Mouse (Mus musculus) adrenal gland, adult (tissue): ENCODE data around the gene Gm266.

Experiments
- DNase-seq, 2 experiments: peaks; one replicate each; pipeline ENCODE4 v3.0.0; 2022 to 2023; ENCODE audit warnings: low spot score in 1 of 2; ENCODE audit not compliant: inconsistent age in 2 of 2

The Gm266 gene

DNA sequence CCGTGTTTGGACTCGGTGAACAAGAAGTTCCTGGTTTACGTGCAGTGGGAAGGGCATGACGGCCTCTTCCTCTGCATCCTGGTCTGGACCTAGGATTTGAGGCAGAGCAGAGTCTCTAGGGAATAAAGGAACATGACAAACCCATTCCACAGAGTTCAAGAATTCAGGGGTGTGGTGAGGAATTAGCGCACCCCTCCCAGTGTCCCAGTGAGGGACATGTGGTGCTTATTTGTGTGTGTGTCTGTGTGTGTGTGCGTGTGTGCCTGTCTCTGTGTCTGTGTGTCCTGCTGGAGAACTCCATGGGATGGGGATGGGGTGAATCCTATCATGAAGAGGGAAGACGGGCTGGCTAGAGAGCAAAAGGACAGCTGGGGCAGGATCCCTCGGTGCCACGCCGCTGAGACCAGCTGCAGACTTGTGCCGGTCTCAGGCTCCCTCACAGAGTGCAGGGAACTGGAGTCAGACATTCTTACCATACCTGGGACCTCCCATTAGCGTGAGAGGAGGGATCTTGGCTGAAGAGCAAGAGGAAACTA is 30.2 kb downstream of the Gm266 start:
- peak in 1 of 2 experiments; percentile 38 for DNase-seq

GRCm38 (mm10) chr12:111454543-111455280 is 30.9 kb downstream of the Gm266 start:
- peak in 1 of 2 experiments; percentile 42 for DNase-seq

DNA sequence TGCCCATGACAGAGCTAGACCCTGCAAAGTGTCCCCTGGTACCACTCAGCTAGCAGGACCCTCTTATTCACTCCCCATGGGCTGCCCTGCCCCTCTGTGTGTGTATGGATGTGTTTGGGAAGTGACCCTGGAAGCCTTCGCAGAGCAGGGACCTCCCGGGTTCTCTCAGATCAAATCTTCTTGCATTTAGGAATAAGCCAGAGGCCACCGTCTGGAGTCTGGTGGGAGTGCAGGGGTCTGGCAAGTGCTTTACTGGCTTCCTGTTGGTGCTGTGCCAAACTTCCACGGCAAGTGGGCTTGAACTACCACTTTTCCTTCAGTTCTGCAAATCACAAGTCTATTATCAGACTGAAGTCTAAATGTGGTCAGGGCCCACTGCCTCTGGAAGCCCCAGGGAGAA is 31.6 kb downstream of the Gm266 start:
- peak in 1 of 2 experiments; percentile 22 for DNase-seq

DNA sequence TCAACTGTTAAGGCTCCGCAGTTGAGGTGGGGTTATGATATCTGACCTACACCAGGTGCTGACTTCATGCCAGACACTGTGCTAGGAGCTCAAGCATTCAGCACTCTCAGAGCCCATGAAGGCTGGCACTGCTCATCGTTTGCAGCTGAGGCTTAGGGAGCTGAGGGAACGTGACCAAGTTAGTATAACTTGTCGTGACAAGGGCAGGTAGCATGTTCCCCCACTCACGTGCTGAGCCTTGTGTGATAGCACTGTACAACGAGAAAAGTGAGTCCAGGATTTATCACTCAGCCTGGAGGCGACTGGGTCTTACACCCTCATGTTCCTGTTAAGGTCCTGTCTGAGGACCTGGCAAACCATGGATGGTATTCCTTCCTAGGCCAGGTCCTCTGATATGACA is 34.1 kb downstream of the Gm266 start:
- peak in 1 of 2 experiments; percentile 30 for DNase-seq

DNA sequence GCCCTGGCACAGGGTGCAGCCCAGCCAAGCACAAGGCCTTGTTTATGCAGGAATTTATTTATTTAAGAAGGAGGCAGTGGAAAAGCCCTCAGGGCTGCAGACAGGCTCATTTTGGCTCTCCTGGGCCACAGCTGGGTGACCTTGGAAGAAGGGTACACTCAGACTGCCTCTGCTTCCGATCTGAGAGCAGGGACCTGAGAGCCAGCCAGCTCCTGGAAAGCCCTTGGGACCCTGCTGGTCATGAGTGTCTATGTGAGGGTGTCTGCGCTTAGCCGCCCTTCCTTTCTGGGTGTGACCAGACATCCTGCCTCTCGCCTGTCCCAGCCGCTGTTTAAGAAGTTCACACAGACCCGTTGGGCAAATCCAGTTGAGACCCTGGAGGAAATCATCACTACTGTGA is 35.3 kb downstream of the Gm266 start:
- peak; percentile 79 to 80 for DNase-seq

GRCm38 (mm10) chr12:111448931-111449705 is 36.5 kb downstream of the Gm266 start:
- DNase-seq: peak; percentile 74 to 86

DNA sequence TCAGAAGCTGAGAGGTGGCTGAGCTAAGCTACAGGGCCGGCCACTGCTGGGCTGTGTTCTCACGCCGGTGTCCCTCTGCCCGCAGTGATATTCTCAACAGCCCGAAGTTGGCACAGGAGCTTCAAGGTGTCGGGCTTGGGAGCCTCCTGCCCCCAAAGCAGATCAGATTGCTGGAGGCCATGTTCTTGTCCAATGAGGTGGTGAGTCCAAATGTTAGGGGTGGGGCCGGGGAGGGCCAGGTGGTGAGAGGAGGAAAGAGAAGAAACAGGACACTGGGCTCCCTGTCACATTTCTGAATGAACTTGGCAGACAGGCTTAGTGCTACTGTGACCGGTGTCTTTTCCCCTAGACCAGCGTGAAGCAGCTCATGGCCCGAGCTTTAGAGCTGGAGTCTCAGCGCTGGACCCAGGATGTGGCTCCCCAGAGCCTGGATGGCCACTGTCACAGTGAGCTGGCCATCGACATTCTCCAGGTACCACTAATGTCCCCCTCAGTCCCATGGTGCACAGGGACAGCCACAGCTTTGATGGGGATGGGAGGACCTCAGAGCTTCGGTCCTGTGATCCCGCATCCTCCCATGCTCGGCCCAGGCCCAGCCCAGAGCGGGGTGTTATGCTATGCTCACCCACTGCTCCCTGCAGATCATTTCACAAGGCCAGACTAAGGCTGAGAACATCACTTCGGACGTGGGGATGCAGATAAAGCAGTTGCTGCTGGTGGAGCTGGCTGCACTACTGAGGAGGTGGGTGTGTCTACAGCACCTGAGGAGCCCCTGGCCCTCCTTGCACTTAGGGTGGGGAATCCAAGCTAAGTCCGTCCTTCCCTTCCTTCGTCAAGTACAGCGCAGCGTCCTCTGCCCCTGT is 37.5 kb downstream of the Gm266 start:
- DNase-seq: peak in 1 of 2 experiments; percentile 30

GRCm38 (mm10) chr12:111447350-111447749 is 38.3 kb downstream of the Gm266 start:
- DNase-seq: peak in 1 of 2 experiments; percentile 30

- DNase-seq: peak in 1 of 2 experiments; percentile 26
Measured at GRCm38 (mm10) chr12:111446745-111447144, 38.9 kb downstream of the Gm266 start.

- peak in 1 of 2 experiments; percentile 31 for DNase-seq
Measured at GRCm38 (mm10) chr12:111445890-111446613, 39.6 kb downstream of the Gm266 start.

- DNase-seq: peak in 1 of 2 experiments; percentile 37
Measured at GRCm38 (mm10) chr12:111445161-111445889, 40.3 kb downstream of the Gm266 start.

- DNase-seq: peak in 1 of 2 experiments; percentile 49
Measured at GRCm38 (mm10) chr12:111443921-111444831, 41.4 kb downstream of the Gm266 start.

DNA sequence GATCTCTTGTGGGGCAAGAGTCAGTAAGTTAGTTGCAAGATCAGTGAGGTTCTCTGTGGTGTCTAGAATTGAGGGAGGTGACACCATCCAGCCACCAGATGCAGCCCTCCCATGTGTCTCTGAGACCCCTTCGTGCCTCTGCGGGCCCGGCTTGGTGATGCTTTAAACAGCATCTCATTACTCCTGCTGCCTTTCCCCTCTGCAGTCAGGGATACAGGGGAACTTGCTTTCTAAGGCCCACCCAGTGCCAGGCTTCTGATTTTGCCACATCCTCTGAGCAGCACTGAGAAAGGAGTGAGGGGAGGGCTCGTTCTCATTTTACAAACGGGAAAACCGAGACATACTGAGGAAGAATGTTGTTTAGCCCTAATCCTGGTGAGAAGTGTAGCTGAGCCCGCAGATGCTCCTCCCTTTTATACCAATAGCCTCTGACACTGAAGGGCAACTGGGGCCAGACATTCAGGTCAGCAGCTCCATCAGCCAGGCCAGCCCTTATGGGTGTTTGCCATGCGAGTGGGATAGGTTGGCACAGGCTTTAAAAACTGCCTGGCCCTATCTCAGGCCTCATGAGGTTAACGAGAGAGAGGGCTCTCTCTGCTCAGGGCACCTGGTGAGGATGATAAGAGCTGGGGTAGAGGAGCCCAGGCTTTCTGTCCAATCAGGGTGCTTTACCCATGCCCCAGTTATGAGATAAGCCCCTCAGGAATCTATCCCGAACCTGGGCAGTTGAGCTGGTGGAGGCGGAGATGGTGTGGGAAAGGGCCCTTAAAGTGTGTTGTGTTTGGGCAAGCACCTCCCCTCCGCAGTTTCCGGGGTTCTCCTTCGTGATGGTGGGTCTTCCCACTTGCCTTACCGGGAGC is 42.4 kb downstream of the Gm266 start:
- DNase-seq: peak in 1 of 2 experiments; percentile 42

- DNase-seq: peak; percentile 89 to 93
Measured at GRCm38 (mm10) chr12:111442309-111443010, 43.2 kb downstream of the Gm266 start, which contains the start of gene Tnfaip2. TSS of gene Tnfaip2 (plus strand) at chr12:111442469.

DNA sequence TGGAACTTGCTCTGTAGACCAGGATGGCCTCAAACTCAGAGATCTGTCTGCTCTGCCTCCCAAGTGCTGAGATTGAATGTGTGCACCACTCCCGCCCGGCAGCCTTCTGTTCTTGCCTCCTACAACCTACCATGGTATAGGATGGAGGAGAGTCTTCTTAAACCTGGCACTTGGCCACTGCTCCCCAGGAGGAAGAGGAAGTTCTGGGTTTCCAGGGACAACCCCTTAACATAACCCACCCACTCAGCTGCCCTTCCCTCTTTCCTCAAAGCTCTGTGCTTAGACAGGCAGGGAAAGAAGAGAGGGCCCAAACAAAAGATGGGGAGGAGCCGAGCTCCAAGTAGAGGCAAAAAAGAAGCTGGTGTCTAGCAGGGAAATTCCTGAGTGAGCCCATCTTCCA is 44.1 kb downstream of the Gm266 start:
- DNase-seq: peak in 1 of 2 experiments; percentile 56

DNA sequence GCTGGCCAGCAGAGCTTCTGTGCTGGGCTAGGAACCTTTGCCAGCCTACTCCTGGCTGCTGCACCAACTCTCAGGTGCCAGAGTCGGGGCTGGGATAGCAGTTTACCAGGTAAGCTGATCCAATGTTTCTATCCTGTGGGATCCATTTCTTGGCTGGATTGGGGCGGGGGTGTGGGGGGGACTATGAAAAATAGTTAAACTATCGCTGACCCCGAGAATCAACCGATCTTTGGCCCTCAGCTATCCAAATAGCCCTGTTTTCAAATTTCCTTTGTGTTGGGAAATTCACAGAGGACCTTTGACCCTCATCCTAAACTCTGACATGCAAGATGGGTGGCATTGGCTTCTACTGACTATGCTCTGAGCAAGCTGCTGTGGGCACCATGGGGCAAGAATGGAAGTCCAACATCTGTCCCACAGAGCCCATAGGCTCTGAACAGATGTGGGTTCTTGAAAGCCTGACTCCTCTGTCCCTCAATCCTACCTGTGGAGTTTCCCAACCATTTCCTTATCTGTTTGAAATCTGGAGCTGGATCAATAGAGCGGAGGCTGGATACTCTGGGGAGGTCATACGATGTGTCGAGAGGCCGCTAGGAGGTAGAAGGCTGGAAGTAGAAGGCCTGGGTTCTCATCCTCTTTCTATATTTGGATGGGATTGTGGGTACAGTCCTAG is 44.8 kb downstream of the Gm266 start:
- DNase-seq: no peak
